Mouse (Mus musculus): Measurements from ENCODE around the gene Kazn.

The Kazn gene

GRCm38 (mm10) chr4:142239240-142240126, at the start of gene Kazn:
Kazn (minus strand) TSS chr4:142239401.
- no peak for DNase-seq (ENCODE audit: low read depth in 1 of 2, low spot score in 2 of 2)

DNA sequence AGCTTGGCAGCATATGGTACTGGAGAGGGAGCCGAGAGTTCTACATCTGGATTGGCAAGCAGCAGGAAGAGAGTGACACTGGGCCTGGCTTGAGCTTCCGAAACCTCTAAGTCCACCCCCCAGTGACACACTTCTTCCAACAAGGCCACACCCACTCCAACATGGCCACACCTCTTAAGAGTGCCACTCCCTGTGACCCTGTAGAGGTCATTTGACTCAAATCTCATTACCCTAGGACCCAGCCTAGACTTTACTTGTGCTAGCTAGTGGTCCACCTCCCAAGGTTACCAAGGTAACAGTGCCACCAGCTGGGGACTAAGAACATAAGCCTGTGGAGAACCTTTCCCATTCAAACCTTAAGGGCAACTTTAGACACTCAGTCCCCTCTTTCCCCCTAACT, 46.3 kb upstream of the Kazn start:
- no peak for DNase-seq (ENCODE audit: low read depth in 1 of 2, low spot score in 2 of 2)

DNA sequence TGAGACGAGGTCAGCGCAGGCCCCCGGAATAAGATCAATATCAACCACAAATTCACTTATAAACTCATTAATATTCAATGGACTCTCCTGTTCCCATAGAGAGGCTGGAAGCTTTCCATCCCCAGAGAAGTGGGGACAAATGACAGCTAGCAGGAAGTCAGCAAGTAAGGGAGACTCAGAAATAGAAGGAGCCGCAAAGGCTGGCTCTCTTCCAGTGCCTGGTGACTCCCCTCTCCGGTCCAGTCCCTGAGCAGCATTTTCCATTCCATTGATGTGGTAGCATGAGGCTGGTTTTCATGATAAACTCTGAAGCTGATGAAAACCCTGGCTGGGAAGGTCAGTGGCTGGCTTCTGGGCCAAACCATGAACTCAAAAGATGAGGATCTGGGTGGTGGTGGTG, 44.7 kb upstream of the Kazn start:
- no peak for DNase-seq (ENCODE audit: low read depth in 1 of 2, low spot score in 2 of 2)

DNA sequence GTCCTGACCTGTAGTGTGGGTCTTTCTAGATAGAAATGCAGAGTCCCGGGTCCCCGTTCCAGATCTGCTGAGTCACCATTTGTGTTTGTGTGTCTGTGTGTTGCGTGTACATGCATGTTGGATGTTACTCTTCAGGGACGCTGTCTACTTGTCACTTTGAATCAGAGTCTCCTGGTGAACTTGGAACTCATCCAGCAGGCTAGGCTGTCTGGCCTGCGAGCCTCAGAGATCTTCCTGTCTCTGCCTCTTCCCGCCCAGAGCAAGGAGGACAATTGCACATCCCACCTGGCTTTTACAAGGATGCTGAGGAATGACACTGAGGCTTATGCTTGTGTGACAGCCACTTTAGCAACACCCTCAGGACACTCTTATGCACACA, 39.0 kb upstream of the Kazn start:
- no peak for DNase-seq (ENCODE audit: low read depth in 1 of 2, low spot score in 2 of 2)

DNA sequence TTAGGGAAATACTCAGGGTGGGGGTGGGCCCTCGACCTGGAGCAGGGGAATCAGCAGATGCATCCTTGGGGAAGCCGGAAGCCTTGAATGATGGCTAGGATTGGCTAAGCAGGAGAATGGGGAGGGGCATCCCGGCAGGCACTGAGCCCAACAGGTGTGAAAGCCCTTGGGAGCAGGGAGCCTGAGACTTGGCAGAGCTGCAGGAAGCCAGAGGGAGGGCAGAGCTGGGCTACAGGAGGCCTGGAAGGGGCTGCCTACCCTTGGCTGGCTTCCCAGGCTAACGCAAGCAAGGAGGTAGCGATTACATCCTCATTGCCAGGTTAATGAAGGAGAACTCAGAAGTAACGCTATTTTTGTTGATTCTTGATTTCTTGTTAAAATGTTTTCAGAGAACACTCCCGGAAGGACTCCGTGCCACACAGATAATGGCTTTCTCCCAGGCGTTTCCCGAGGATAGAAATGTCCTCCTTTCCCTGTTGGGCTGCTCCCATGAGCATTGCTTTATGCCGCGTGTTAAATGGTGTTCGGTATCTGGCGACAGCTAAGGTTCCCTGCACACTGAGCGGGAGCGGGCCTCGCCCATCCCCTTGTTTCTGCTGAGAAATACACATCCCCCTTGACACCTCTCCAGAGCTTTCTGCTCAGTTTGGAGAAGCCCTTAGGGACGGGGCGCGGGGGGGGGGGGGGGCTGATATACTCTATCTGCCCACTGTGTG, 38.4 kb upstream of the Kazn start:
- DNase-seq (ENCODE audit: low read depth in 1 of 2, low spot score in 2 of 2), result no peak

DNA sequence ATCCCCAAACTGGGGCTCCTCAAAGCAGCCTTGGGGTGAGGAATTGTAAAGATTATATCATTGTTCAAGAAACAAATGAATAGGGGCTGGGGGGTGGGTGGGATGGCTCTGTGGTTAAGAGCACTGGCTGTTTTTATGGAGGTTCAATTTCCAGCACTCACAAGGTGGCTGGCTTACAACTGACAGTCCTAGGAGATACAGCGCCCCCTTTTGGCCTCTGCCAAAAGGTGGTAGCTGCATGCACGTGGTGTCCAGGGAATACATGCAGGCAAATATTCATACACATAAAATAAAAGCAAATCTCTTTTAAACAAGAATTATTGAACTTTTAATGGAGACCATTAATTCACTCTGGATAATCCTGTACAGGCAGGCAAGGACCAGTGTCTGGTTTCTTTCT, 36.0 kb upstream of the Kazn start:
- no peak for DNase-seq (ENCODE audit: low read depth in 1 of 2, low spot score in 2 of 2)

DNA sequence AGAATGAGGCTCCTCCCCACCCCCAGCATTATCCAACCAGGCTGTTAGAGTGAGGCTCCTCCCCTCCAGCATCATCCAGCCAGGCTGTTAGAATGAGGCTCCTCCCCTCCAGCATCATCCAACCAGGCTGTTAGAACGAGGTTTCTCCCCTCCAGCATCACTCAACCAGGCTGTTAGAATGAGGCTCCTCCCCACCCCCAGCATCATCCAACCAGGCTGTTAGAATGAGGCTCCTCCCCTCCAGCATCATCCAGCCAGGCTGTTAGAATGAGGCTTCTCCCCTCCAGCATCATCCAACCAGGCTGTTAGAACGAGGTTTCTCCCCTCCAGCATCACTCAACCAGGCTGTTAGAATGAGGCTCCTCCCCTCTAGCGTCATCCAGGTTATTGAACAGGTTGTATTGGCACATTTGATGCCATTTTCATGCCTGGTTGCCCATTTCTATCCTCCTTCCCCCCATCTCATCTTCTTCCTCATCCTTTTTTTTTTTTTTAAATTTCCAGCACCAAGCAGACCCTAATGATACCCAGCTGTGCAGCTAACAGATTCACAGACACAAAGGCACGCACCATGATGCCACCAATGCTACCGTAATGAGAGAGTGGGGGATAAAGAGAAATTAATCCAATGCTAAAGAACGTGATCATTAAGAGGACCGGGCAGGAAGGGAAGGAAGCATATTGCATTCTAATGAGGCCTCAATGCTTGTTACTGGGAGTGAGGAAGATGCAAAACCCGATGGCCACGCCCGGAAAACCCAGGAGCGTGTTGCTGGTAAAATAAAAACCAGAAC, 35.4 kb upstream of the Kazn start:
- no peak for DNase-seq (ENCODE audit: low read depth in 1 of 2, low spot score in 2 of 2)

GRCm38 (mm10) chr4:142271506-142271905, 32.3 kb upstream of the Kazn start:
- DNase-seq (ENCODE audit: low read depth in 1 of 2, low spot score in 2 of 2), result no peak

DNA sequence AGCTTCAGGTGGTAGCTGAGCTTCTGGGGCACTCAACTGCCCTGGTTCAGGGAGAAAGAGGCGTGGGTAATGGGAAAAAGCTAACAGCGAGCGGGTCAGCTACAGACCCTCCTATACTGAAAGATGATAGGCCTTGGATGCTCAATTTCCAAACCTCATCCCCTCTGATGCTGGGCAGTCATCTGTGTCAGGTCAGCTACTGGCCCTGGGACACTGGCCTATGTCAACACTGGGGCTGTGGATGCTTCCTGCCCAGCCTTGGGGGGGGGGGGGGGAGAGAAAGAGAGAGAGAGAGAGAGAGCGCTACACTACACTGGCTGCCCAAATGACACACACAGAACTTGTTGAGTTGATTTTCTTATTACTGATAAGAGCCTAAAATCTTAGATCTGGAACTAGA, 28.6 kb upstream of the Kazn start:
- DNase-seq (ENCODE audit: low read depth in 1 of 2, low spot score in 2 of 2), result no peak

GRCm38 (mm10) chr4:142267348-142267819, 28.2 kb upstream of the Kazn start:
- DNase-seq (ENCODE audit: low read depth in 1 of 2, low spot score in 2 of 2), result no peak

DNA sequence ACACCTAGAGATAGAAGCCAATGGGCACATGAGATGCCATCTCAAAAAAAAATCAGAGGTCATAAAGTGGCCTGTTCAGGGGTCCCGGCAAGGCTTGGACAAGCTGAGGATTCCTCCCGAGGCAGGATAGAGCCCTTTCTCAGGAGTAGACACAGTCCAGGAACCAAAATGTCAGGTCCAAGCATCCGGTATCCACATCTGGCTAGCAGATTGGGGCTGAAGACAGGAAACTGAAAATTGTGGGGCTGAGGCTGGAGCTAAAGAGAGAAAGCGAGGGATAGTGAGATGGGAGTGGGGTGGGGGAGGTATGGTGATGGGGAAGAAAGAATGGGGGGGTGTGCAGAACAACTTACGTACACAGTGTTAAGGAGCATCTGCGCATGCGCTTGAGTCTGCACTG, 25.1 kb upstream of the Kazn start:
- no peak for DNase-seq (ENCODE audit: low read depth in 1 of 2, low spot score in 2 of 2)

DNA sequence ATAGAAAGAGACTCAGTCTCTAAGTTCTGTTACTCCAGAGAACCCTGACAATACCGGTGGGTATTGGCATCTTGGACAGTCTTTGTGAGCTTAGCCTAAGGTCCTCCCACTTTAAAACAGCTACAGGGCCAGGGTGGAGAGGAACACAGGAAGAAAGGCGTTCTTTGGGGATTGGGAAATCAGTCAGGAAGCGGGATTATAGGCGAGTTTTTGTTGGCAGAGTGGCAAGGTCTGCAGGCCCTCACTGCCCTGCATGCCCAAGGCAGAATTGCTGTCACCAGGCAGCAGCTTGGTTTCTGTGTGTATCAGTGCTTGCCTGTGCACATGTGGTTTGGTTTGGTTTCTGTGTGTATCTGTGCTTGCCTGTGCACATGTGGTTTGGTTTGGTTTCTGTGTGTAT, 22.5 kb upstream of the Kazn start:
- no peak for DNase-seq (ENCODE audit: low read depth in 1 of 2, low spot score in 2 of 2)

DNA sequence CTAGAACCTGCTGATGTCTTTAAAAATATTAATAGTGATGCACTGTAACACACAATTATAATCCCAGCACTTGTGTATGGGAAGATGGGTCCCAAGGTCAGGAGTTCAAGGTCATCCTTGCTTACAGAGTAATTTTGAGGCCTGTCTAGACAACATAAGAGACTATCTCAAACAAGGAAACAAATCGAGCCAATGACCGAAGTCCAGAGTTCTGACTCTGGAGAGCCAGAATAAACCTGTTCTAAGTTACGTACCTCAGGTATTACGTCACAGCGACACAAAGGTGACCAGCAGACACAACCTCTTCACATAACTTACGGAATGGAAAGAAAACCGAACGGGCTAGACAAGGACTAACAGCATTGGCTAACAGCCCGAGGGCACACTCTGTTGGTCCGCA, 19.5 kb upstream of the Kazn start:
- no peak for DNase-seq (ENCODE audit: low read depth in 1 of 2, low spot score in 2 of 2)

DNA sequence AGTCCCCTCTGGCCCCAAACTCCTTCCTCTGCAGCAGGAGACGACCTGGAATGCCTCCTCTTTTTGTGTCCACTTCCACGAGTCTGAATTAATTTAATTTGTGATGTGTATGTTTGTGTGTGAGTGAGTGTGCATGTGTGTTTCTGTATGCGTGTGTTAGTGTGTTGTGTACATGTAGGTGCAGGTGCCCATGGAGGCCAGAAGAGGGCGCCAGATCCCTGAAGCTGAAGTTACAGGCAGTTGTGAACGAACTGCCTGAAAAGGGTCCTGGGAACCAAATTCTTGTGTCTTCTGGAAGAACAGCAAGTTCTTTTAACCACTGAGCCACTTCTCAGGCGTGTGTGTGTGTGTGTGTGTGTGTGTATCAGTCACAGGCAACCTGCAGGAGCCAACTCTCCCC, 14.9 kb upstream of the Kazn start:
- DNase-seq (ENCODE audit: low read depth in 1 of 2, low spot score in 2 of 2), result no peak

DNA sequence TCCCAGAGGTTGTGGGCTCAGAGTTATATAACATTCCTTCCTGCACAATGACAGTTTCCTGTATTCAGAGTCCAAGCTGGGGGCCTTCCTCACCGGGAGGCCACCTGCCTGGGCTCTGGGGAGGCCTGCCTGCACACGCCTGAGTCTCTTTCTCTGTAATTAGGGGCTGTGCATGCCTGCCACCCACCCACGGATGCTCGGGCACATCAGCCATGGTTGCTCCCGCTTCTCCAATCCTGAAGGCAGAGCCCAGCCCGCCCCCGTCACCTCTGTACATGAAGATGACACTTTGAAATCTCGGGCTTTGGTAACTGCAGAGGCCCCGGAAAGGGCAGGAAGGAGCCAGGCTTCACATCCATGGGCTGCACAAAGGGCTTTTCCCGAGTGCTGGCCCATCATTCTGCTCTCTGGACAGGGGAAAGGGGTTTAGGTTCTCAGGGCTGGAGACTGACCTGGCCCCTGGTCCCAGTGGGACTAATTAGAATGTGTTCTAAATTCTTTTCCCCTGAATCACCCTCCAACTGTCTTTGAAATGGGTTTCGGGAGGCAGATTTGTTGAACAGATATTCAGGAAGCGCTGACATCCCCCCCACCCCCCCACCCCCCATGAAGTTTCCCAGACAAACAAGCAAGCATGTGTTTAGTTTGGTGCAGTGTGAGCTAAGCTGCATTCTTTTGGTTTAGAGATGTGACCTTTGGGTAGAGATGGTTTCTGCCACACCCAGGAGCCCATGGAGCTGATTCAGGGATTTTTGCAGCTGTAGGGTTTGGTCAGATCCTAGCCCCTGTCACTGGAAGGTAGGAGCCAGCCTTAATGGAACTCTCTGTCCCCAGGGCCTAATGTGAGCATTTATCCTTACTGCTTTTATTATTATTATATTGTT, 12.5 kb upstream of the Kazn start:
- no peak for DNase-seq (ENCODE audit: low read depth in 1 of 2, low spot score in 2 of 2)

GRCm38 (mm10) chr4:142250054-142250453, 10.9 kb upstream of the Kazn start:
- no peak for DNase-seq (ENCODE audit: low read depth in 1 of 2, low spot score in 2 of 2)

GRCm38 (mm10) chr4:142249401-142249800, 10.2 kb upstream of the Kazn start:
- DNase-seq (ENCODE audit: low read depth in 1 of 2, low spot score in 2 of 2), result no peak

DNA sequence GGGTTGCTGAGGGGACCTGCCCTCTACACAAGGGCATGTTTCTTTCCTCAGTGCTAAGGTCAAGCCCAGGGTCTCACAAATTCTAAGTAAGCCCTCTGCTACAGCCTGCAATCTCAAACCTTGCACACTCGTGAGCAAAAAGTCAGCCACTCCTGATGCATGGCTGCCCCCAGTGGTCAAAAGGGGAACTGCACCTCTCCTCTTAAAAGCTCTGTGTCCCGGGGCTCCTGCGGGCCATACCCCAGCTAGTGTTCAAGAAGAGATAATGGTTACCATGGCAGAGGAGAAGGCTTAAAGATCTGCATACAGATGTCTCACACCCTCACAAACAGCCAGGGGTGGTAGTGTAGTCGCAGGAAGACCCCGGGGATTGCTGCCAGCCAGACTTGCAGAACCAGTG, 9.2 kb upstream of the Kazn start:
- DNase-seq (ENCODE audit: low read depth in 1 of 2, low spot score in 2 of 2), result peak in 1 of 2 experiments; percentile 47

GRCm38 (mm10) chr4:142246698-142247097, 7.5 kb upstream of the Kazn start:
- no peak for DNase-seq (ENCODE audit: low read depth in 1 of 2, low spot score in 2 of 2)

DNA sequence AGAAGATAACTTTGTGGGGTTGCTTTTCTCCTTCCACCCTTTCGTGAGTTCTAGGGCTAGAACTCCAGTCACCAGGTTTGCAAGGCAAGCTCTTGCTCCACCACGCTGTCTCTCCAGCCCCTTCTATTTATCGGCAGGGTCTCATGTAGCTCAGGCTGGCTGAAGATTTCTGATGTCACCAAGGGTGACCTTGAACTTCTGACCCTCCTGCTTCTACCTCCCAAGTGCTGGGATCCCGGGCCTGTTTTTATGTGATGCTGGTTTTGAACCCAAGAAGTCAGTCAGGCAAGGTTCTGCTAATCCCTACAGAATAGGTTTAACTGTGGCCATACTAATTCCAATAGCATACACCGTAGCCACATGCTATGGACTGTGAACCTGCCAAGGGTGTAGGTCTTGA, 5.4 kb upstream of the Kazn start:
- DNase-seq (ENCODE audit: low read depth in 1 of 2, low spot score in 2 of 2), result no peak

All from monocyte, adult 2 months (primary cell).